Mouse (Mus musculus): Measurements from ENCODE around the gene Kcnma1.

GRCm38 (mm10) chr14:24036609-24037008 is 22.3 kb upstream of the Kcnma1 start:
- no peak for TF ChIP-seq CTCF (IDR thresholded peaks at IDR 0.05; ENCODE audit: low read depth)
- TF ChIP-seq EP300 (IDR thresholded peaks at IDR 0.05; ENCODE audit: low read depth), result no peak
